Mouse (Mus musculus) forebrain, embryonic 16.5 days (tissue): Measurements from ENCODE around the gene Parp9. TPM values are rescaled to one million over a fixed set of nuclear protein-coding genes. Genes with fewer than 3 reads are reported as not detected.

Experiments used
- ATAC-seq: fragments of 200-750 bp; cut with Nextera tagmentation; 2 replicates; pipeline ENCODE4 v1.8.0; 2017; ENCODE audit warnings: mild to moderate bottlenecking, moderate library complexity
- H3K27ac ChIP-seq: fragments of 300-500 bp; sonication (generic); 2 replicates; pipeline ENCODE4 v1.5.1; 2014; ENCODE audit warnings: low read length, control low read depth
- H3K27me3 ChIP-seq: fragments of 300-500 bp; sonication (generic); replicated peaks from 2 replicates; pipeline ENCODE4 v1.6.1; 2014; ENCODE audit warnings: low read length; ENCODE audit not compliant: control insufficient read depth, insufficient read depth
- H3K36me3 ChIP-seq: fragments of 300-500 bp; sonication (generic); 2 replicates; pipeline ENCODE4 v1.6.1; 2014; ENCODE audit not compliant: control insufficient read depth, insufficient read depth
- H3K4me1 ChIP-seq: fragments of 300-500 bp; sonication (generic); replicated peaks from 2 replicates; pipeline ENCODE4 v1.6.1; 2014; ENCODE audit warnings: low read length; ENCODE audit not compliant: control insufficient read depth, insufficient read depth
- H3K4me2 ChIP-seq: fragments of 300-500 bp; sonication (generic); 2 replicates; pipeline ENCODE4 v1.6.1; 2014; ENCODE audit warnings: mild to moderate bottlenecking, low read length, control low read depth
- H3K4me3 ChIP-seq: fragments of 300-500 bp; sonication (generic); replicated peaks from 2 replicates; pipeline ENCODE4 v1.5.1; 2014; ENCODE audit warnings: mild to moderate bottlenecking, low read length, control low read depth
- H3K9ac ChIP-seq: fragments of 300-500 bp; sonication (generic); replicated peaks from 2 replicates; pipeline ENCODE4 v1.6.1; 2014; ENCODE audit warnings: low read depth, low read length, control low read depth
- H3K9me3 ChIP-seq: fragments of 300-500 bp; sonication (generic); 2 replicates; pipeline ENCODE4 v1.6.1; 2016; ENCODE audit warnings: low read length; ENCODE audit not compliant: control insufficient read depth
- WGBS: fragments of 180-500 bp; shearing (Covaris S2); extraction: QIAGEN DNeasy Blood & Tissue Kit; methylation state at CpG from one replicate; pipeline ENCODE4 v1.1.7; 2014; 5-methylcytosine and 5-hydroxymethylcytosine counted together
- polyA plus RNA-seq: library from polyadenylated mRNA; unstranded; fragments of >200 nt; fragmentation: Nextera tagmentation; extraction: Ambion mirVana; gene quantifications from 2 replicates; pipeline ENCODE4 v1.2.1, GENCODE M21; 2015

Gene Parp9
- polyA plus RNA-seq, 1 experiment from 2014 or later, result 2.3 TPM

- ATAC-seq, result no peak
- WGBS, result 83% methylated on average over 3 of the region's 3 CpGs
These were observed 15.9 kb upstream of the Parp9 start for GRCm38 (mm10) chr16:35922301-35922895.

GRCm38 (mm10) chr16:35923546-35924198, 14.6 kb upstream of the Parp9 start:
- ATAC-seq, result no peak
- H3K4me1 ChIP-seq, result no peaks in the 10 kb centered on the region
- H3K27me3 ChIP-seq, result no peaks in the 10 kb centered on the region
- H3K4me3 ChIP-seq, result no peak overlapping the region
- H3K9me3 ChIP-seq, result no peaks in the 10 kb centered on the region
- H3K27ac ChIP-seq, result no peak overlapping the region
- no peak overlapping the region for H3K4me2 ChIP-seq
- 83% methylated on average over 7 of the region's 7 CpGs for WGBS
- H3K36me3 ChIP-seq, result no peaks in the 10 kb centered on the region
- no peak overlapping the region for H3K9ac ChIP-seq

More at GRCm38 (mm10) chr16:35922301-35922895, 15.9 kb upstream of the Parp9 start:
- no peaks in the 10 kb centered on the region for H3K36me3 ChIP-seq
- H3K9me3 ChIP-seq, result no peaks in the 10 kb centered on the region
- H3K27ac ChIP-seq, result no peak overlapping the region
- no peak overlapping the region for H3K4me3 ChIP-seq
- H3K4me2 ChIP-seq, result no peak overlapping the region
- no peak overlapping the region for H3K9ac ChIP-seq
- no peaks in the 10 kb centered on the region for H3K27me3 ChIP-seq
- no peaks in the 10 kb centered on the region for H3K4me1 ChIP-seq

- Histone ChIP-seq H3K27me3 (no peaks in the 10 kb centered on the region), H3K4me1 (no peaks in the 10 kb centered on the region), H3K27ac (no peak overlapping the region), H3K36me3 (no peaks in the 10 kb centered on the region), H3K9me3 (no peaks in the 10 kb centered on the region), H3K4me3 (no peak overlapping the region), H3K9ac (no peak overlapping the region), H3K4me2 (no peak overlapping the region)
- WGBS, result 93% methylated on average over 5 of the region's 5 CpGs
- no peak for ATAC-seq
These were observed 13.9 kb upstream of the Parp9 start for GRCm38 (mm10) chr16:35924341-35924740.

- Histone ChIP-seq H3K4me3 (no peak overlapping the region), H3K27me3 (no peaks in the 10 kb centered on the region), H3K9ac (no peak overlapping the region), H3K4me1 (no peaks in the 10 kb centered on the region), H3K27ac (no peak overlapping the region), H3K4me2 (no peak overlapping the region), H3K9me3 (no peaks in the 10 kb centered on the region), H3K36me3 (no peaks in the 10 kb centered on the region)
- WGBS, result 88% methylated on average over 19 of the region's 19 CpGs
- ATAC-seq, result no peak
These were observed 5.9 kb upstream of the Parp9 start for GRCm38 (mm10) chr16:35932179-35933055.

GRCm38 (mm10) chr16:35933181-35933580, 5.1 kb upstream of the Parp9 start:
- ATAC-seq, result no peak
- 90% methylated on average over 10 of the region's 10 CpGs for WGBS
- Histone ChIP-seq H3K9ac (no peak overlapping the region), H3K36me3 (no peaks in the 10 kb centered on the region), H3K9me3 (no peaks in the 10 kb centered on the region), H3K4me2 (no peak overlapping the region), H3K27ac (no peak overlapping the region), H3K4me1 (peaks cover under 1% of the 10 kb centered on the region; the same call in 1 of the 2 replicates), H3K27me3 (no peaks in the 10 kb centered on the region), H3K4me3 (no peak overlapping the region)

- Histone ChIP-seq H3K36me3 (no peaks in the 10 kb centered on the region), H3K4me1 (peaks cover 12% of the 10 kb centered on the region), H3K27me3 (no peaks in the 10 kb centered on the region), H3K9ac (no peak overlapping the region; the same call in 1 of the 2 replicates), H3K9me3 (no peaks in the 10 kb centered on the region), H3K27ac (no peak overlapping the region), H3K4me2 (peak overlapping the region; percentile 91), H3K4me3 (peak overlapping the region; percentile 58)
- WGBS, result 4% methylated on average over 6 of the region's 6 CpGs
- no peak for ATAC-seq
These were observed 991 bp downstream of the Parp9 start for GRCm38 (mm10) chr16:35939261-35939660.

- peaks cover 12% of the 10 kb centered on the region for H3K4me1 ChIP-seq
These were observed 1.4 kb downstream of the Parp9 start for GRCm38 (mm10) chr16:35939690-35940089.

GRCm38 (mm10) chr16:35941382-35941781, 3.1 kb downstream of the Parp9 start:
- no peak overlapping the region for H3K9ac ChIP-seq
- no peak overlapping the region for H3K4me3 ChIP-seq
- no peak overlapping the region for H3K27ac ChIP-seq
- no peaks in the 10 kb centered on the region for H3K36me3 ChIP-seq
- H3K4me1 ChIP-seq, result peaks cover 12% of the 10 kb centered on the region
- no peak for ATAC-seq
- no peaks in the 10 kb centered on the region for H3K9me3 ChIP-seq
- WGBS, result 83% methylated on average over 7 of the region's 7 CpGs
- no peaks in the 10 kb centered on the region for H3K27me3 ChIP-seq
- H3K4me2 ChIP-seq, result no peak overlapping the region

More at GRCm38 (mm10) chr16:35939690-35940089, 1.4 kb downstream of the Parp9 start:
- Histone ChIP-seq H3K4me2 (peak overlapping the region; percentile 91), H3K36me3 (no peaks in the 10 kb centered on the region), H3K27me3 (no peaks in the 10 kb centered on the region), H3K9ac (no peak overlapping the region), H3K27ac (no peak overlapping the region), H3K4me3 (peak overlapping the region; percentile 58), H3K9me3 (no peaks in the 10 kb centered on the region)
- 12% methylated on average over 9 of the region's 9 CpGs for WGBS
- ATAC-seq, result peak; percentile 31

GRCm38 (mm10) chr16:35949264-35949663, 11.0 kb downstream of the Parp9 start:
- ATAC-seq, result no peak
- Histone ChIP-seq H3K36me3 (no peaks in the 10 kb centered on the region), H3K4me1 (no peaks in the 10 kb centered on the region), H3K27me3 (no peaks in the 10 kb centered on the region), H3K9me3 (no peaks in the 10 kb centered on the region), H3K9ac (no peak overlapping the region), H3K4me2 (no peak overlapping the region), H3K4me3 (no peak overlapping the region), H3K27ac (no peak overlapping the region)
- WGBS, result 89% methylated on average over 5 of the region's 5 CpGs
